Mouse (Mus musculus): ENCODE results near the gene Grk5.

- TF ChIP-seq POLR2A (IDR thresholded peaks at IDR 0.05; ENCODE audit: extremely low read depth, insufficient read depth, low read length): no peak
- no peak for TF ChIP-seq CTCF (IDR thresholded peaks at IDR 0.05; ENCODE audit: extremely low read depth, insufficient read depth, low read length)
Observed at GRCm38 (mm10) chr19:60970406-60970805, 80.9 kb downstream of the Grk5 start.

All from cortical plate, adult 2 months (tissue).